Comparison of ENCODE assay signal across 12 mouse cellular contexts in genomic region chr5:23034944-23035726, GRCm38 (mm10).
DNase-seq lines count a peak whose midpoint lies in the region; ATAC-seq lines count a peak whose summit lies in the region.
"Had no signal": no experiment of that assay in that cellular context is flagged by ENCODE, and none has a peak within 500 bp of the region (broad histone marks: within the 10 kb centered on the region; RNA-seq: fewer than 3 reads in every experiment).

No protein-coding gene starts in this region.

- no peak overlapping the region for H3K4me2 ChIP-seq in forebrain, embryonic 12.5 days
- H3K4me2 ChIP-seq in hindbrain, embryonic 14.5 days (replicated peaks), result no peak overlapping the region
- H3K4me2 ChIP-seq in neural tube, embryonic 13.5 days, result no peak overlapping the region
- H3K4me2 ChIP-seq: embryonic facial prominence, embryonic 15.5 days had no signal

- H3K4me3 ChIP-seq in forebrain, embryonic 12.5 days (replicated peaks), result no peak overlapping the region
- no peak overlapping the region for H3K4me3 ChIP-seq in forebrain, embryonic 10.5 days
- no peak overlapping the region for H3K4me3 ChIP-seq in hindbrain, embryonic 14.5 days (replicated peaks; ENCODE audit: low read length)
- H3K4me3 ChIP-seq in neural tube, embryonic 13.5 days, result no peak overlapping the region
- H3K4me3 ChIP-seq: embryonic facial prominence, embryonic 15.5 days; myocyte had no signal

- no peak overlapping the region for H3K9ac ChIP-seq in forebrain, embryonic 12.5 days
- H3K9ac ChIP-seq in hindbrain, embryonic 14.5 days, result no peak overlapping the region
- H3K9ac ChIP-seq in neural tube, embryonic 13.5 days, result no peak overlapping the region
- H3K9ac ChIP-seq: embryonic facial prominence, embryonic 15.5 days; liver, embryonic 14.5 days had no signal

- no peaks in the 10 kb centered on the region for H3K36me3 ChIP-seq in forebrain, embryonic 12.5 days (replicated peaks)
- H3K36me3 ChIP-seq in forebrain, embryonic 10.5 days (replicated peaks), result no peaks in the 10 kb centered on the region
- H3K36me3 ChIP-seq in hindbrain, embryonic 14.5 days (replicated peaks; ENCODE audit: control insufficient read depth, insufficient read depth), result no peaks in the 10 kb centered on the region
- H3K36me3 ChIP-seq in neural tube, embryonic 13.5 days, result no peaks in the 10 kb centered on the region
- H3K36me3 ChIP-seq: embryonic facial prominence, embryonic 15.5 days had no signal

- 0 out of 2 replicates have a peak, but pooled peaks cover 3% of the 10 kb centered on the region for H3K4me1 ChIP-seq in forebrain, embryonic 12.5 days
- 0 out of 2 replicates have a peak, but pooled peaks cover 3% of the 10 kb centered on the region for H3K4me1 ChIP-seq in forebrain, embryonic 10.5 days
- H3K4me1 ChIP-seq in hindbrain, embryonic 14.5 days (replicated peaks; ENCODE audit: control insufficient read depth, insufficient read depth, low read length), result no peaks in the 10 kb centered on the region
- peaks cover 10% of the 10 kb centered on the region for H3K4me1 ChIP-seq in neural tube, embryonic 13.5 days (replicated peaks)

- H3K27ac ChIP-seq in forebrain, embryonic 12.5 days, result no peak overlapping the region
- no peak overlapping the region for H3K27ac ChIP-seq in forebrain, embryonic 10.5 days
- peak overlapping the region; percentile 7; the same call in 1 of the 2 replicates for H3K27ac ChIP-seq in hindbrain, embryonic 14.5 days
- no peak overlapping the region for H3K27ac ChIP-seq in neural tube, embryonic 13.5 days (replicated peaks)
- H3K27ac ChIP-seq: embryonic facial prominence, embryonic 15.5 days; liver, embryonic 14.5 days had no signal

- no peaks in the 10 kb centered on the region for H3K27me3 ChIP-seq in forebrain, embryonic 12.5 days
- H3K27me3 ChIP-seq in forebrain, embryonic 10.5 days (ENCODE audit: poor library complexity, severe bottlenecking), result no peaks in the 10 kb centered on the region
- no peaks in the 10 kb centered on the region for H3K27me3 ChIP-seq in hindbrain, embryonic 14.5 days (ENCODE audit: control insufficient read depth, insufficient read depth, low read length)
- H3K27me3 ChIP-seq in neural tube, embryonic 13.5 days, result no peaks in the 10 kb centered on the region
- H3K27me3 ChIP-seq: embryonic facial prominence, embryonic 15.5 days had no signal

- peak; percentile 87; the same call in 1 of the 2 replicates for ATAC-seq in forebrain, embryonic 12.5 days (ENCODE audit: low FRiP score)
- peak; percentile 36; the same call in 1 of the 2 replicates for ATAC-seq in cerebellum, adult (ENCODE audit: insufficient number of reproducible peaks, low FRiP score, low TSS enrichment)
- ATAC-seq in hindbrain, embryonic 14.5 days (ENCODE audit: low FRiP score), result peak; percentile 85
- ATAC-seq in neural tube, embryonic 13.5 days (ENCODE audit: low read depth), result peak; percentile 88
- no peak for ATAC-seq in CD4-positive, CD25-positive, alpha-beta regulatory T cell, adult 4 months
- ATAC-seq: activated CD4-positive, CD25-positive, alpha-beta regulatory T cell, adult 4 months had no signal

- 68% methylated on average over 6 of the region's 6 CpGs for WGBS in forebrain, embryonic 12.5 days
- WGBS in forebrain, embryonic 10.5 days, result 80% methylated on average over 6 of the region's 6 CpGs
- 57% methylated on average over 6 of the region's 6 CpGs for WGBS in hindbrain, embryonic 14.5 days
- 61% methylated on average over 6 of the region's 6 CpGs for WGBS in neural tube, embryonic 13.5 days

- no peak for DNase-seq in forebrain, embryonic 10.5 days (ENCODE audit: extremely low spot score, low spot score)
- DNase-seq in hindbrain, embryonic 14.5 days (ENCODE audit: low spot score), result peak; percentile 83
- DNase-seq in heart, postnatal 4 days, result no peak
- DNase-seq in thymus, postnatal 10 days (ENCODE audit: low spot score in 2 of 2), result no peak

- no peaks in the 10 kb centered on the region for H3K9me3 ChIP-seq in forebrain, embryonic 12.5 days
- no peaks in the 10 kb centered on the region for H3K9me3 ChIP-seq in forebrain, embryonic 10.5 days
- H3K9me3 ChIP-seq in hindbrain, embryonic 14.5 days (ENCODE audit: control insufficient read depth, low read length), result no peaks in the 10 kb centered on the region
- no peaks in the 10 kb centered on the region for H3K9me3 ChIP-seq in neural tube, embryonic 13.5 days
- H3K9me3 ChIP-seq: embryonic facial prominence, embryonic 15.5 days had no signal
